Mouse (Mus musculus): ENCODE data around the gene Ttc24.

The Ttc24 gene

GRCm38 (mm10) chr3:88077441-88077840, 663 bp downstream of the Ttc24 start:
- no peak for DNase-seq (ENCODE audit: low spot score)

DNA sequence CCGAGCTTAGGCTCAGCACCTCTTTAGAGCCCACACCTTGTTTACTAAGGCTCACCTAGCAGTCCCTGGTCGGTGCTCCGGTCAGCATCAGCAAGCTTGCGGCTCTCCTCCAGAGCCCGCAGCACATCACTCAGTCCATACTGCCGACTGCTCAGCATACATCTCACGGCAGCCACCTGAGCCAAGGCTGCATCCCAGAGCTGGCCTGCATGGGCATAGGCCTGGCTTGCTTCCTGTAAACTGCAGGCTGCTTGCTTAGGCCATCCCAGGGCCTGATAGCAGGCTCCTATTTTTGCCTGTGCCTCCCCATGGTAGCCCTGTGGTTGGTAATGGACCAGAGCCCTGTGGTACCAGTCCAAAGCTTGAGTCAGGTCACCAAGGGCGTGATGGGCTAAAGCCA, 3.3 kb downstream of the Ttc24 start:
- DNase-seq (ENCODE audit: low spot score): no peak

DNA sequence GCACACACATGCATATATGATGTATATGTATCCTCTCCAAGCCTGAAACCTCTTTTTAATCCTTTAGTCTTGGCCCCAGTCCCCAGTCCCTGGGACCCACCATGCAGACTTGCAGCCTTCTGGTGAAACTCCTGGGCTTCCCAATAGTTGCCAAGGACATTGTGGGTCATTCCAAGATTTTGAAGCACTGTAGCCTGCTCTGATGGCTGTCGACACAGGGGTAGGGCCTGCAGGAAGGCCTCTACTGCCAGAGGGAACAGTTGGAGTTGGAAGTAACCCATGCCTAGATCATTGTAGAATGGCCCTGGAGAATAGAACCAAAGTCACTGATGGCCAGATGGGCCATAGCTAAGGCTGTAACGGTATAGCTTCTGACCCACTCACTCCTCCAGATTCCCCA, 3.8 kb downstream of the Ttc24 start:
- DNase-seq (ENCODE audit: low spot score): no peak

GRCm38 (mm10) chr3:88073631-88074030, 4.5 kb downstream of the Ttc24 start:
- DNase-seq (ENCODE audit: low spot score): no peak

DNA sequence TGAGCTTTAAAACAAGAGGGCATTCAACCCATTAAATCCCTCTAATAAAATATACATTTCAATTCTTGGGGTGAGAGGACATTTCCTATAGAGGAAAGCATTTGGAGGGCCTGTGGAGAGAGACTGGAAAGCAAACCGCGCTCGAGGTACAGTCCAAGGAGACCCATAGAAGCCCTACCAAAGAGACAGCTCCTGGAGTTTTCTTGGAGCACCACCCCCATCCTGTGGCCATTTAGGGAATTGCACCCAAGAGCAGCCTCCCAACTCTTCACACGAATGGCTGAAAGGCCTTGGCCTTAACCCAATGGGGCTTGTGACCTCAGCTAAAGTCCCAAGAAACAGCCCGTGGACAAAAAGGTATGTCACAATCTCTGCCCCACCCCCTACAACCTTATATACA, 6.3 kb downstream of the Ttc24 start:
- peak; percentile 92 for DNase-seq (ENCODE audit: low spot score)

DNA sequence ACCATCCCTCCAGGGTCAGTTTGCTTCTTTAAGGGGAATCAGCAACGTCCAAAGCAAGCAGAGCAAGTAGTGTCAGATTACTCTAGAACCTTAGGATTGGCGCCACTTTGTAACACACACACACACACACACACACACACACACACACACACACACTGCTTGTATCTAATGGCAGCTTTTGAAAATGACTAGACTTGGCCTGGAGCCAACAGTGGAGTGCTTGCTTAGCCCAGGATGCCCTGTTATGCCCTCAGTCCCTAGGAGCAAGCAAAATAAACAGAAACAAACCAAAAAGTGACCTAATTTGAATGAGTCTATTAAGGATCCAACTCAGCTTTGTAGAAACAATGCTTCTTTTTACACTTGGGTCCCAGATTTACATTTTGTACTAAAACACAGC, 9.7 kb downstream of the Ttc24 start:
- DNase-seq (ENCODE audit: low spot score): no peak

- peak; percentile 83 for DNase-seq (ENCODE audit: low spot score)
Measured at GRCm38 (mm10) chr3:88057902-88058696, 20.0 kb downstream of the Ttc24 start, which contains the start of gene Naxe. TSS of gene Naxe (minus strand) at chr3:88058495.

GRCm38 (mm10) chr3:88057030-88057429, 21.1 kb downstream of the Ttc24 start:
- DNase-seq (ENCODE audit: low spot score): no peak

DNA sequence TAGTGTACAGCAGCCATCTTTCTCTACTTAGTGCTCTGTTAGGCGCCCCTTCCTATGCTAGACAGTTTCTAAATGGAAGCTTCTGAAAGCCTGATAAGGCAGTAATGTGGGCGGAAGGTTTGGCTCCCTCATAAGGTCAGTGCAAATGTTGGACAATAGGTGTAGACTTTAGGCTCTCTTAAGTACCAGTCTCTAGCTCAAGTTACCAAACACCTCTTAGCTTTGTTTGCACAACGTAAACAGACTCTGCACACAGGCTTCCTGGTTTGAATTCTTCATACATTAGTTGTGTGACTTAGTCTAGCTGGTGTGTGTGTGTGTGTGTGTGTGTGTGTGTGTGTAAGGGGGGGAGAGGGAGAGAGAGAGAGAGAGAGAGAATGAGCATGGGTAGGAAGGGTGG, 28.6 kb downstream of the Ttc24 start:
- no peak for DNase-seq (ENCODE audit: low spot score)

DNA sequence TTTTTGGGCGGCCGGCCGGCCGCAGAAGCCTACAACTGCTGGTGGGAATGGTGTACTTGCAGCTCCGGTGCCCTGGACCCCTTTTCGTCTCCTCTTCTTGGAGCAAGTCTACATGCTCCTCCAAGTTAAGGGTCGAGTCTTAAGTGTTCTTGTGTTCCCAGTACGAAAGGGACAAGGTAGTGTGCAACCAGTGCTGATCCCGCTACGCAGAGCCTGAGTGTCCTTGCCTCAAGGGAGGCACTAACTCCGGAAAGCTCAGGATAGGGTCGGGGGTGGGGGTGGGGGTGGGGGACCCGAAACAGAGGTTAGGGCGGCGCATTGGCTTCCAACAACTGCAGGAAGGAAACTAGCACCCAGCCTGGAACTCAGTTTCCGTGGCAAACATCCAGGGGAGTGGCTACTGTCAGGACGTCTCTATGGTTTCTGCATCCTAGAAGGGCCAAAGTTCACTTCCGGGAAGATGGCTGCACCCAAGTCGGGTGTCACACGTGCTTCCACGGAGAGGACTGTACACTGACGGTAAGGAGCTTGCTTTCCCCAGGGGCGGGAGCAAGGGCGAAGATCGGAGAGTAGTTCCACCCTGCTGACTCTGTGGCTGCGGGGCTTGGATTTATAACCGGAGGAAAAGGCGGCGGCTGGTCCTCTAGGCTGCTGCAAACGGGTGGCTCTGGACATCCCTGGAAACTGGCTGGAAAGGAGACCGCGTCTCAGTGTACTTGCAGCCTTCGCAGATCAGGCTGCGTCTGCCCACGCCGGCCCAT, 35.3 kb downstream of the Ttc24 start, which contains the start of gene Gpatch4:
Gpatch4 (plus strand) TSS at position 448 of the 761 bp plus-strand sequence.
- peak; percentile 94 for DNase-seq (ENCODE audit: low spot score)

DNA sequence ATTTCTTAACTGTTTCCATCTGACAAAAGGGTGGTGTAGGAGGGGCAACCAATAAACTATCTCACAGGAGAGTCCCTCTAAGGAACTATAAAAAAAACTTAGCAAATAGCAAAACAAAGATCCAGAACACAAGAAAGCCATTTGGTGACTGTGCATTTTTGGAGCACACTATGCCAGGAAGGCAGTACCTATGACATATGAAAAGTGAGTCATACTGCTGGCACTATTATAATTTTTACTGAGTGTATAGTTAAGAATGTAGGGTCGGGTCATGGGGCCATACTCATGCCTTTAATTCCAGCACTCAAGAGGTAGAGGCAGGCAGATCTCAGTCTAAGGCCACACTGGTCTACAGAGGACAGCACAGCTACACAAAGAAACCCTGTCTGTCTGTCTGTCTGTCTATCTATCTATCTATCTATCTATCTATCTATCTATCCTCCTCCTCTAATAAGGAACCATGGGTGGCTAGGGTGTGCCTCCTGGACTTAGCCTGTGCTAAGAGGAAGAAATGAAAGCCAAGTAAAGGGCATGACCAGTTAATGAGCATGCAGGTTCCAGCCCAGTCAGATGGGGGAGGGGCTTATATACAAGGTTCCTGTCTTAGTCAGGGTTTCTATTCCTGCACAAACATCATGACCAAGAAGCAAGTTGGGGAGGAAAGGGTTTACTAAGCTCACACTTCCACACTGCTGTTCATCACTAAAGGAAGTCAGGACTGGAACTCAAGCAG, 42.4 kb downstream of the Ttc24 start:
- no peak for DNase-seq (ENCODE audit: low spot score)

GRCm38 (mm10) chr3:88033506-88033905, 44.6 kb downstream of the Ttc24 start:
- DNase-seq (ENCODE audit: low spot score): no peak

DNA sequence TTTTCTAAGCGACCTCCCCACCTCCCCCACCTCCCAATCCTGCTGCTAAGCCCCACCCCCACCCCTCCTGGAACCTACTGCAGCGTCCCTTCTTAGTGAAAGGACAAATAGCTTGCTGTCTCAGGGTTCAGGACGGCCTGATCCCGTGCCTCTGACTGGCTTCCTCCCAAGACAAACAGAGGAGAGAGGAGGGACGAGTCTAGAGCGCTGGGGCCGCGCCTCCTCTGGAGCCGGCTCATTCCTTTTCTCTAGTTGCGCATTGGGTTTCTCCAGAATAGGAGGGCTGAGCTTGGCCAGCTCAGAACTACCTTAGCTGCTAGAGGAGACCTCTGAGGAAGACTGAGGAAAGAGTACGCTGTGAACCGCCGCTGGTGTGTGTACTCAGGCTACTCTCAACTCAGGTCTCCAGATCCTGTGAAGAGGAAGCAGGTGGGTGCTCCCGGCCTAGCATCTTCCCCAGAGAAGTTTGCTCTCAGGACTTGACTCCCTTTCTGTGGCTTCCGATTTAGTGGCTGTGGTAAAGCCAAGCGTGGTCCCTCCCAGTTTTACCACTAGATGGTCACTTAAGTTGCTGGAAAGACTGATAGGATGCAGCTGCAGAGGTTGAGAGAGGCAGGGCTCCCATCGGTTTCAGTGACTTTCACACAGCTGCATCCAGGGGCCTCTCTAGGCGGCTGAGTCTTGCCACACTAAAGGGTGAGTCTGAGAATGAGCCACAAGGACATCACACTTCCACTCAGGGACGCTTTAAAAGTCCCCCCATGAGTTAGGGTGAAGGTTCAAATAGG, 47.3 kb downstream of the Ttc24 start:
- DNase-seq (ENCODE audit: low spot score): peak; percentile 62

GRCm38 (mm10) chr3:88027434-88028186, 50.5 kb downstream of the Ttc24 start, which contains the start of gene Hapln2:
TSS of gene Hapln2 (minus strand) at chr3:88027583.
- DNase-seq (ENCODE audit: low spot score): peak; percentile 64

DNA sequence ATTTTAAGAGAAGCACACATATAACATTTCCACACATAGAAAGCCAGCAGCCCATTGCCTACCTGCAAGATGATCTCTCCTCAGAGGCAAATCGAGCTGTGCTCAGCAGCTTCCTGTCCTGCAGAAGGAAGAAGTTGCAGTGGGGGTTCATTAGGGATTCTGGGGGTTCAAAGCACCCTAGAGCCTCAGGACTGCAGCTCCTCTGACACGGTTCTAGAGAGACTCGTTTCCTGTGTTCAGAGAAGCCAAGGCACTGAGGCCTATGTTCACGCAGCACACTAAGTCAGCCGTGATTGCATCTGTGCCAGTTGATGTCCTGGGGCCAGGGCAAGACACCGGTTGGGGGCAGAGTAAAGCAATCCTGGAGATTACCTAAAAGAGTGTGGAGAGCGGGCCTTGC, 51.3 kb downstream of the Ttc24 start:
- DNase-seq (ENCODE audit: low spot score): no peak

DNA sequence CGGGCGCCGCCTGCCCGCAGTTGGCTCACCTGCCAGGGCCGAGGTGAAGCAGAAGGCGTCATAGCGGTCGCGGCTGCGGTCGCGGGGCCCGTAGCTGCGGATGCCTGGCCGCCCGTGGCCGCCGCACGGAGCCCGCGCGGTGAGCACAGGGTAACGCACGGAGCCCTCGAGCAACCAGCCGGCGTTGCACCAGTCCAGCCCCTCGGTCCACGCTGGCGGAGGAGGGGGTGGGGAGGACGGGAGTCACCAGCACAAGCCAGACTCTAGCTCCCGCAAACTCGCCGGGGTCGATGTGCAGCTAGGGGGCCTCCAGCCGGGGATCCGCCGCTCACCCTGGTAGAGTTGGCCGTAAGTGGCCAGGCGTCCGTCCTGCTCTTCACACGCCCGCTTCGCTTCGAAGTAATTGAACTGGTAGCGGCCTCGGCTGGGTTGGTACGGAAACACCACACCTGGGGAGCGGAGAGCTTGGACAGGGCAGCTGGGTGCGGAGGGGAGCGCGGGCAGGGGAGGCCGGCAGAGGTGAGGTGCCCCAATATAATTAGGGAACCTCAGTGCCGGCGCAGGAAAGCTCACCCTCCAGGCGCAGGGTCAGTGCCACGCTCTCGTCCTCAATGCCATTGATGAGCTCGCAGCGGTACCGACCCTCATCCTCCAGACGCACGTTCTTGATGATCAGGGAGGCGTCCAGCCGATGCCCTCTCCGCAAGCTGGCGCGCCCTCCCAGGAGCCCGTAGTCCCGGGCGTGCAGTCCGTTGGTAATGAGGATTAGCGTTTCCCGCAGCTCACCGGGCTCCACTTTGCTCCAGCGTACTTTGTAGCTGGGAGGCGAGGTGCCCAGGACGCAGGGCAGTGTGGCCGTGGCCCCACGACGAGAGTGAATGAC, 54.7 kb downstream of the Ttc24 start:
- no peak for DNase-seq (ENCODE audit: low spot score)

- peak; percentile 90 for DNase-seq (ENCODE audit: low spot score)
Measured at GRCm38 (mm10) chr3:88022322-88023191, 55.5 kb downstream of the Ttc24 start.

Measured in layer of hippocampus, adult 11-12 months (tissue).